Mouse (Mus musculus) myocyte (in vitro differentiated cells): ENCODE measurements around the gene Ybx3. TPM values are rescaled to one million over a fixed set of nuclear protein-coding genes. Genes with fewer than 3 reads are reported as not detected.

ENCODE experiments used
- H3K27me3 ChIP-seq: one replicate; pipeline ENCODE4 v1.6.1; 2011; ENCODE audit not compliant: control insufficient read depth, insufficient read depth, insufficient read length
- H3K36me3 ChIP-seq: one replicate; pipeline ENCODE4 v1.6.1; 2011; ENCODE audit not compliant: control insufficient read depth, insufficient read depth
- H3K4me2 ChIP-seq: one replicate; pipeline ENCODE4 v1.6.1; 2011; ENCODE audit warnings: low read depth, control low read depth
- H3K4me3 ChIP-seq: one replicate; pipeline ENCODE4 v1.5.1; 2011; ENCODE audit warnings: mild to moderate bottlenecking, control low read depth, moderate library complexity
- H3K79me2 ChIP-seq: one replicate; pipeline ENCODE4 v1.6.1; 2011; ENCODE audit not compliant: control insufficient read depth, insufficient read depth
- H3ac ChIP-seq: one replicate; pipeline ENCODE4 v1.6.1; 2011; ENCODE audit not compliant: control insufficient read depth, insufficient read length
- CEBPB ChIP-seq: IDR thresholded peaks from 2 replicates; pipeline ENCODE4 v1.6.1; 2011; ENCODE audit warnings: mild to moderate bottlenecking, moderate library complexity; ENCODE audit not compliant: poor library complexity, insufficient read depth, severe bottlenecking
- E2F4 ChIP-seq: IDR thresholded peaks from one replicate; pipeline ENCODE4 v1.6.1; 2011; ENCODE audit warnings: mild to moderate bottlenecking, control low read depth, moderate library complexity; ENCODE audit not compliant: insufficient read depth
- MAX ChIP-seq: IDR thresholded peaks from one replicate; pipeline ENCODE4 v1.6.1; 2011; ENCODE audit warnings: low read depth, mild to moderate bottlenecking, control low read depth
- MYOD1 ChIP-seq, 3 experiments: IDR thresholded peaks; one replicate each; pipeline ENCODE4 v1.6.1; 2011; ENCODE audit warnings: control low read depth in 2 of 3, low read depth in 2 of 3, mild to moderate bottlenecking in 2 of 3, moderate library complexity in 1 of 3; ENCODE audit not compliant: insufficient read length in 2 of 3, control insufficient read depth in 1 of 3
- MYOG ChIP-seq, 3 experiments: IDR thresholded peaks; one replicate each; pipeline ENCODE4 v1.6.1; 2011; ENCODE audit warnings: control low read depth in 2 of 3, low read depth in 2 of 3, mild to moderate bottlenecking in 2 of 3; ENCODE audit not compliant: insufficient read length in 2 of 3, control insufficient read depth in 1 of 3, insufficient read depth in 1 of 3
- POLR2A ChIP-seq: IDR thresholded peaks from one replicate; pipeline ENCODE4 v1.6.1; 2011; ENCODE audit warnings: low read depth, mild to moderate bottlenecking, control low read depth, moderate library complexity; ENCODE audit not compliant: insufficient read length
- POLR2AphosphoS2 ChIP-seq: IDR thresholded peaks from one replicate; pipeline ENCODE4 v1.6.1; 2011; ENCODE audit warnings: low read depth, control low read depth; ENCODE audit not compliant: insufficient read length
- REST ChIP-seq: IDR thresholded peaks from one replicate; pipeline ENCODE4 v1.6.1; 2011; ENCODE audit warnings: mild to moderate bottlenecking, control low read depth, moderate library complexity; ENCODE audit not compliant: insufficient read depth, insufficient read length
- SRF ChIP-seq: IDR thresholded peaks from one replicate; pipeline ENCODE4 v1.6.1; 2011; ENCODE audit warnings: low read depth; ENCODE audit not compliant: control insufficient read depth, insufficient read length
- TCF12 ChIP-seq: IDR thresholded peaks from one replicate; pipeline ENCODE4 v1.6.1; 2011; ENCODE audit warnings: mild to moderate bottlenecking, control low read depth; ENCODE audit not compliant: poor library complexity, insufficient read depth, severe bottlenecking
- TCF3 ChIP-seq: IDR thresholded peaks from one replicate; pipeline ENCODE4 v1.6.1; 2011; ENCODE audit warnings: low read depth, control low read depth; ENCODE audit not compliant: insufficient read length
- USF1 ChIP-seq: IDR thresholded peaks from one replicate; pipeline ENCODE4 v1.6.1; 2011; ENCODE audit warnings: low read depth, mild to moderate bottlenecking, control low read depth, moderate library complexity
- polyA plus RNA-seq: library from polyadenylated mRNA; unstranded; fragments of >200 nt; fragmentation: generic; extraction: Trizol; gene quantifications from one replicate; pipeline ENCODE4 v1.2.1, GENCODE M21; 2012; ENCODE audit warnings: missing spikeins

Gene Ybx3
- polyA plus RNA-seq, 1 experiment: 768 TPM

GRCm38 (mm10) chr6:131385469-131385868 lies 2.8 kb downstream of the Ybx3 start:
- Histone ChIP-seq H3K36me3 (peaks cover 13% of the 10 kb centered on the region), H3K27me3 (no peaks in the 10 kb centered on the region), H3K4me2 (peak overlapping the region; percentile 93), H3K79me2 (peaks cover 80% of the 10 kb centered on the region), H3K4me3 (peak overlapping the region; percentile 92), H3ac (no peak overlapping the region)
- no peak for TF ChIP-seq REST
- no peak for TF ChIP-seq MYOD1 (IDR thresholded peaks at IDR 0.05; ENCODE audit: control insufficient read depth in 1 of 3, insufficient read length in 2 of 3, low read depth in 2 of 3)
- TF ChIP-seq MYOG (IDR thresholded peaks at IDR 0.05; ENCODE audit: control insufficient read depth in 1 of 3, insufficient read depth in 1 of 3, insufficient read length in 2 of 3, low read depth in 2 of 3): no peak
- TF ChIP-seq E2F4: no peak
- TF ChIP-seq USF1: no peak
- no peak for TF ChIP-seq TCF12
- no peak for TF ChIP-seq MAX

- H3ac ChIP-seq: no peak overlapping the region
- H3K4me3 ChIP-seq: peak overlapping the region; percentile 92
- H3K79me2 ChIP-seq: peaks cover 96% of the 10 kb centered on the region
- peak overlapping the region; percentile 93 for H3K4me2 ChIP-seq
- TF ChIP-seq MYOG (IDR thresholded peaks at IDR 0.05; ENCODE audit: control insufficient read depth in 1 of 3, insufficient read depth in 1 of 3, insufficient read length in 2 of 3, low read depth in 2 of 3) (peak in 2 of 3 experiments; percentile 69 to 78), TCF3 (peak; percentile 33), SRF (no peak), TCF12 (peak; percentile 66), MAX (no peak), CEBPB (0 out of 2 replicates have a peak, but pooled peaks have one; percentile 46), MYOD1 (IDR thresholded peaks at IDR 0.05; ENCODE audit: control insufficient read depth in 1 of 3, insufficient read length in 2 of 3, low read depth in 2 of 3) (peak; percentile 81 to 83 (median 82))
- peaks cover 30% of the 10 kb centered on the region for H3K36me3 ChIP-seq
- H3K27me3 ChIP-seq: no peaks in the 10 kb centered on the region
These were observed 4.5 kb downstream of the Ybx3 start for GRCm38 (mm10) chr6:131383713-131384330.

GRCm38 (mm10) chr6:131382984-131383337 lies 5.3 kb downstream of the Ybx3 start:
- Histone ChIP-seq H3K79me2 (peaks cover 100% of the 10 kb centered on the region), H3K4me2 (peak overlapping the region; percentile 93), H3K4me3 (peak overlapping the region; percentile 92)

DNA sequence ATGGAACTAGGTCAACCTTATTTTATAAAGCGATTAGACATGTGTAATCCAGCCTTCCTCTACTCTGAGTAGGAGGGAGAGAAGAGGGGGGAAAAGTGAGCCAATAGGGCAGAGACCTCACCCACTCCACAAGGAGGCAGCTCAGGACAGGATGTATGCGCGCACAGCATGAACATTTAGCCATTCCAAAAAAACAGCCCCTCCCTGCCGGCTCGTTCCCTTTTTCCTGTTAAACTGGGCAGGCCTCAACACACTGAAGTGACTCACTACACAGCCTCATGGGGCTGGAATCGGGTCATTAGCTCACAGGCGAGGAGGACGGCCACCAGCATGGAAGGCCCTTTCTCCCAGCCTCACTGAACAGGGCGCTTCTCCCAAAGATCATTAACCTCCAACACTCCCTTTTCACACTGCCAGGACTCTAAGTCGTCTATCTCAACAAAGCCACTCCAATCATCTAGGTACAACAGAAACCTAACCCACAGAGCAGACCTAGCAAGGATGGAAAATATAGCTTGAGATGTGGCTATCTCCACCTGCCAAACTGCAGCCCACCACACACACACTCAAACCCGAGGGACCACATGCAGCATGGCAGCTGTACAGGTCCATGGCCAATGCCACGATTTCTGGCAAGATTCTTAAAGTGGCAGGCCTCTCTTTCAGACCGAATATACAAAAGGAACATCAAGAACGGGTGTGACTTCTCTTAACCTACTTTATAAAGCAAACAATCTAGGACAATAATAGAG lies 5.9 kb downstream of the Ybx3 start:
- H3ac ChIP-seq: no peak overlapping the region
- peaks cover 44% of the 10 kb centered on the region for H3K36me3 ChIP-seq
- peak overlapping the region; percentile 92 for H3K4me3 ChIP-seq
- peaks cover 100% of the 10 kb centered on the region for H3K79me2 ChIP-seq
- H3K4me2 ChIP-seq: peak overlapping the region; percentile 93
- H3K27me3 ChIP-seq: no peaks in the 10 kb centered on the region
- TF ChIP-seq POLR2A: peak; percentile 69
- TF ChIP-seq MYOD1 (IDR thresholded peaks at IDR 0.05; ENCODE audit: control insufficient read depth in 1 of 3, insufficient read length in 2 of 3, low read depth in 2 of 3): peak in 2 of 3 experiments; percentile 13 to 48
- no peak for TF ChIP-seq SRF
- peak; percentile 45 for TF ChIP-seq POLR2AphosphoS2
- no peak for TF ChIP-seq CEBPB
- peak in 2 of 3 experiments; percentile 6 to 23 for TF ChIP-seq MYOG (IDR thresholded peaks at IDR 0.05; ENCODE audit: control insufficient read depth in 1 of 3, insufficient read depth in 1 of 3, insufficient read length in 2 of 3, low read depth in 2 of 3)
- no peak for TF ChIP-seq E2F4

More at GRCm38 (mm10) chr6:131382984-131383337, 5.3 kb downstream of the Ybx3 start:
- Histone ChIP-seq H3K27me3 (no peaks in the 10 kb centered on the region), H3ac (no peak overlapping the region), H3K36me3 (peaks cover 38% of the 10 kb centered on the region)
- no peak for TF ChIP-seq E2F4

- no peak for TF ChIP-seq E2F4
- no peak for TF ChIP-seq POLR2A
- TF ChIP-seq USF1: no peak
- no peak for TF ChIP-seq POLR2AphosphoS2
- TF ChIP-seq MYOD1 (IDR thresholded peaks at IDR 0.05; ENCODE audit: control insufficient read depth in 1 of 3, insufficient read length in 2 of 3, low read depth in 2 of 3): no peak
- H3K4me3 ChIP-seq: no peak overlapping the region
These were observed 9.3 kb downstream of the Ybx3 start for GRCm38 (mm10) chr6:131378858-131379428.

More at GRCm38 (mm10) chr6:131378858-131379428, 9.3 kb downstream of the Ybx3 start:
- no peak overlapping the region for H3ac ChIP-seq
- peaks cover 59% of the 10 kb centered on the region for H3K36me3 ChIP-seq
- H3K27me3 ChIP-seq: no peaks in the 10 kb centered on the region
- H3K79me2 ChIP-seq: peaks cover 97% of the 10 kb centered on the region
- H3K4me2 ChIP-seq: no peak overlapping the region
